Mouse (Mus musculus) left cerebral cortex, postnatal 25 days (tissue): ENCODE measurements around the gene Nynrin. TPM values are rescaled to one million over a fixed set of nuclear protein-coding genes. Genes with fewer than 3 reads are reported as not detected.

Source experiments
- DNase-seq, 2 experiments: peaks; one replicate each; pipeline ENCODE4 v3.0.0; 2022; ENCODE audit warnings: low spot score in 2 of 2, mixed read lengths in 1 of 2
- intact Hi-C: fragments of 180-260 bp; cut with DNase I; formaldehyde crosslinking; loops from one replicate; pipeline ENCODE4 v1.15.1; 2025
- total RNA-seq, 2 experiments: library from RNA; stranded (reverse); gene quantifications; 2 replicates each; pipeline ENCODE4 v1.2.3; 2021

Gene Nynrin
- total RNA-seq, 2 experiments from 2014 or later: 6.5 to 10.5 TPM

- intact Hi-C loops: loop anchor here (10.0 kb wide), 1 partner anchor 225 kb away; the partner anchor contains the start of genes Gmpr2 and Nedd8
- peak; percentile 83 to 94 for DNase-seq
Observed at GRCm38 (mm10) chr14:55899701-55900413, 46.0 kb downstream of the Nynrin start, which contains the start of gene Sdr39u1. Sdr39u1 (minus strand) TSS chr14:55900293.

GRCm38 (mm10) chr14:55900414-55900755 lies 46.6 kb downstream of the Nynrin start:
- intact Hi-C loops: no loop called here
- DNase-seq: no peak

- no peak for DNase-seq
- intact Hi-C loops: no loop called here
Observed at GRCm38 (mm10) chr14:55905518-55905917, 51.7 kb downstream of the Nynrin start.

DNA sequence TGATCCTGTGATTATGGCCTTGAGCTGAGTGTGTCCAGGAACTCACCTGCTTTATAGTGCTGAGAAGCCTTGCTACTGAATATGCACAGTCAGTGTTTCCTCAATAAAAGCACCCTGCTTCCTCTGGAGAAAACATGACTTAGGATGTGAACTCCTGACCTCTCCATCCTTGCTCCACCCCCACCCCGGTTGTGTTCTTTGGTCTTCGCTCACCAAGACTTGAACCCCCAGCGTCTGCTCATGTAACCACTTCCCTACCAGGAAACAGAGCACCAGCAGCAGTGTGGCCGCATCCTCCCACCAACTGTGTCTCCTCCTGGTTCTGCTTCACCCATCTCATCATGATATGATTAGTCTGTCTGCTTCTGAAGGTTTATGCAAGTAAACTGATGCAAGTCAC lies 59.6 kb downstream of the Nynrin start:
- intact Hi-C loops: no loop called here
- no peak for DNase-seq

DNA sequence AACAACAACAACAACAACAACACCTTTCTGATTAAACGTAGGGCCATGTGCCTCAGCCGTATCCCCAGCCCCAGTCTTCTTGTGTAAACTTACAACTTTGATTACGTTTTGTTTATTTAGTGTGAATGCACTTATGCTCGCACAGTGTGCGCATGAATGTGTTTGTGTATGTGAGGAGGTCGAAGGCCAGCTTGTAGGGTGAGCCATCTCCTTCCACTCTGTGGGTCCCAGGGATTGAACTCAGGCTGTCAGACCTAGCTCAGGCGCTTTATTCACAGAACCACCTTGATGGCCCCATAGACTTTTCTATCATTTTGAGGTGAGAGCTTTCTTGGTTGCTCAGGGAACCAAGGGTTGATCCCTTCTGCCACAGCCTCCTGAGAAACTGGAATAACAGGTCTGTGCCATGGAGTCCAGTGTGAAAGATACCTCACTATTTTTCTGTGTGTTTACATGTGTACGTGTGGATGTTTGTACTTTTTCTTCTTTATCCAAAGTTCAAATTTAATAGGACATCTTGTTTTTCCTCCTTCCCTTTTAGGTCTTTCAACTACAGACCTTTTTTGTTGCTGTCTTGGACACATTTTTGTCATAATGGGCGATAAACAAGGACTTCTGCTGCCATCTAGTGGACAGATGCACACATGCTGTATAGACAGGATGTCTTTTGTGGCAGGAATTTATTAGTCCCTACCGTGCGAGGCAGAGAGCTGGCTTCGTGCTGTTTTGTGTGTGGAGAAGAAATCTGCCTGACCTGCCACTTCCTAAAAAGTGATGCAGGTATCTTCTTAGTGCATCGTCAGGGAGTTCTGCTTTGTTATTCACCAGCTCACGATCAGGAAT lies 64.7 kb downstream of the Nynrin start:
- intact Hi-C loops: loop anchor here (1.0 to 2.0 kb wide), 3 partner anchors 44 to 138 kb away; partner anchors contain the start of gene Nfatc4
- DNase-seq: peak; percentile 80 to 84

GRCm38 (mm10) chr14:55922475-55923232 lies 68.8 kb downstream of the Nynrin start:
- intact Hi-C loops: no loop called here
- peak in 1 of 2 experiments; percentile 45 for DNase-seq

Other genes with a start within 250 kb of the Nynrin start
- 1 to 10 TPM; 2.2 to 3.7 TPM for gene Rec8, start 236.0 kb upstream of the Nynrin start, total RNA-seq
- 100 to 1,000 TPM; 117 TPM for gene Ipo4, start 218.1 kb upstream of the Nynrin start, total RNA-seq
- gene Gm49378, start 216.1 kb upstream of the Nynrin start, total RNA-seq: 1 to 10 TPM; 3.9 to 4.7 TPM
- gene Tm9sf1, start 210.2 kb upstream of the Nynrin start, total RNA-seq: 10 to 100 TPM; 36.6 to 45.2 TPM
- 1 to 10 TPM in 1 of 2 experiments, under 1 TPM in 1; 0.30 to 1.1 TPM for gene Tssk4, start 203.8 kb upstream of the Nynrin start, total RNA-seq
- 10 to 100 TPM; 36.9 to 40.1 TPM for gene Mdp1, start 193.5 kb upstream of the Nynrin start, total RNA-seq
- gene Gmpr2, start 182.1 kb upstream of the Nynrin start, total RNA-seq: 10 to 100 TPM; 22.1 to 24.8 TPM
- gene Nedd8, start 181.9 kb upstream of the Nynrin start, total RNA-seq: 100 to 1,000 TPM; 325 to 348 TPM
- 10 to 100 TPM; 12.9 to 14.8 TPM for gene Tinf2, start 172.2 kb upstream of the Nynrin start, total RNA-seq
- not detected for gene Tgm1, start 140.1 kb upstream of the Nynrin start, total RNA-seq
- 10 to 100 TPM; 45.6 to 45.8 TPM for gene Rabggta, start 131.7 kb upstream of the Nynrin start, total RNA-seq
- gene Dhrs1, start 108.3 kb upstream of the Nynrin start, total RNA-seq: 10 to 100 TPM; 79.2 to 88.7 TPM
- gene Nop9, start 108.3 kb upstream of the Nynrin start, total RNA-seq: 10 to 100 TPM; 12.7 to 14.0 TPM
- gene Cideb, start 95.6 kb upstream of the Nynrin start, total RNA-seq: 1 to 10 TPM; 1.6 to 2.3 TPM
- under 1 TPM; 0.25 to 0.32 TPM for gene Ltb4r2, start 92.6 kb upstream of the Nynrin start, total RNA-seq
- under 1 TPM; 0.25 to 0.39 TPM for gene Ltb4r1, start 88.0 kb upstream of the Nynrin start, total RNA-seq
- gene Adcy4, start 69.9 kb upstream of the Nynrin start, total RNA-seq: 1 to 10 TPM; 3.8 to 7.1 TPM
- gene Ripk3, start 65.1 kb upstream of the Nynrin start, total RNA-seq: under 1 TPM in 1 of 2 experiments, not detected in 1; 0.96 TPM
- 1 to 10 TPM; 1.3 to 2.6 TPM for gene Nfatc4, start 30.9 kb upstream of the Nynrin start, total RNA-seq
- under 1 TPM; 0.14 to 0.25 TPM for gene Cbln3, start 30.4 kb downstream of the Nynrin start, total RNA-seq
- 10 to 100 TPM; 10.1 to 10.7 TPM for gene Khnyn, start 30.9 kb downstream of the Nynrin start, total RNA-seq
- 10 to 100 TPM; 96.3 to 96.9 TPM for gene Sdr39u1, start 46.3 kb downstream of the Nynrin start, total RNA-seq
- gene Cma1, start 90.7 kb downstream of the Nynrin start, total RNA-seq: not detected
- not detected for gene Cma2, start 97.0 kb downstream of the Nynrin start, total RNA-seq
- gene Mcpt1, start 164.0 kb downstream of the Nynrin start, total RNA-seq: not detected
- gene Mcpt9, start 176.5 kb downstream of the Nynrin start, total RNA-seq: not detected
- not detected for gene Mcpt2, start 188.0 kb downstream of the Nynrin start, total RNA-seq
- not detected for gene Mcpt4, start 208.3 kb downstream of the Nynrin start, total RNA-seq
- not detected for gene Mcpt8, start 231.3 kb downstream of the Nynrin start, total RNA-seq
- gene Ctsg, start 248.6 kb downstream of the Nynrin start, total RNA-seq: not detected